ENCODE assay signal across 25 mouse cellular contexts in genomic region chr9:114831527-114831926, GRCm38 (mm10). TPM values are rescaled to one million over a fixed set of nuclear protein-coding genes. Genes with fewer than 3 reads are reported as not detected.
DNase-seq lines count a peak whose midpoint lies in the region; ATAC-seq and TF ChIP-seq lines count a peak whose summit lies in the region.
"Had no signal": no experiment of that assay in that cellular context is flagged by ENCODE, and none has a peak within 500 bp of the region (broad histone marks: within the 10 kb centered on the region; RNA-seq: fewer than 3 reads in every experiment).

No protein-coding gene starts in this region.

- peaks cover 27% of the 10 kb centered on the region for H3K79me2 ChIP-seq in liver, adult 2 months (ENCODE audit: control insufficient read depth, insufficient read depth, low read length)

- no peak overlapping the region for H3K4me2 ChIP-seq in kidney, embryonic 15.5 days
- H3K4me2 ChIP-seq in liver, embryonic 11.5 days = no peak overlapping the region
- H3K4me2 ChIP-seq in intestine, embryonic 16.5 days (ENCODE audit: low read depth, low read length) = no peak overlapping the region
- H3K4me2 ChIP-seq: embryonic facial prominence, embryonic 15.5 days; heart, embryonic 11.5 days; hindbrain, embryonic 12.5 days; hindbrain, embryonic 15.5 days had no signal

- H3K27ac ChIP-seq in kidney, embryonic 15.5 days = peak overlapping the region; percentile 19; the same call in 1 of the 2 replicates
- H3K27ac ChIP-seq in liver, adult 2 months (replicated peaks; ENCODE audit: insufficient read depth, low read depth, low read length) = 0 out of 2 replicates have a peak overlapping the region, but pooled peaks have one; percentile 11
- H3K27ac ChIP-seq in liver, embryonic 11.5 days (ENCODE audit: low read depth, low read length) = no peak overlapping the region
- H3K27ac ChIP-seq in intestine, embryonic 16.5 days (ENCODE audit: low read length) = peak overlapping the region; percentile 38
- H3K27ac ChIP-seq: embryonic facial prominence, embryonic 15.5 days; gastrocnemius, adult 2 months; hindbrain, embryonic 12.5 days; hindbrain, embryonic 15.5 days had no signal

- H3K4me1 ChIP-seq in kidney, embryonic 15.5 days = peaks cover 34% of the 10 kb centered on the region
- peaks cover 41% of the 10 kb centered on the region for H3K4me1 ChIP-seq in liver, adult 2 months (ENCODE audit: control insufficient read depth, insufficient read depth, low read length)
- H3K4me1 ChIP-seq in liver, embryonic 11.5 days (replicated peaks; ENCODE audit: control insufficient read depth, insufficient read depth, low read length) = no peaks in the 10 kb centered on the region; the same call in 1 of the 2 replicates
- peaks cover 17% of the 10 kb centered on the region for H3K4me1 ChIP-seq in intestine, embryonic 16.5 days (ENCODE audit: control insufficient read depth, insufficient read depth, low read length)
- H3K4me1 ChIP-seq: embryonic facial prominence, embryonic 15.5 days; hindbrain, embryonic 15.5 days had no signal

- no peak for TF ChIP-seq POLR2A in liver, adult 2 months (IDR thresholded peaks at IDR 0.05; ENCODE audit: extremely low read depth, insufficient read depth, low read length)

- no peak overlapping the region for H3K9ac ChIP-seq in kidney, embryonic 15.5 days
- H3K9ac ChIP-seq in liver, adult 2 months (ENCODE audit: low read depth, low read length) = no peak overlapping the region
- no peak overlapping the region for H3K9ac ChIP-seq in liver, embryonic 11.5 days (ENCODE audit: low read depth, low read length)
- H3K9ac ChIP-seq in intestine, embryonic 16.5 days (ENCODE audit: low read depth, low read length) = no peak overlapping the region
- H3K9ac ChIP-seq: embryonic facial prominence, embryonic 15.5 days; forebrain, postnatal 0 days; hindbrain, embryonic 12.5 days; hindbrain, embryonic 15.5 days had no signal

- 19% methylated on average over 6 of the region's 6 CpGs for WGBS in kidney, embryonic 15.5 days
- WGBS in liver, adult 2 months = 42% methylated on average over 6 of the region's 6 CpGs
- 57% methylated on average over 6 of the region's 6 CpGs for WGBS in liver, embryonic 11.5 days
- WGBS in intestine, embryonic 16.5 days = 30% methylated on average over 6 of the region's 6 CpGs

- no peak overlapping the region for H3K4me3 ChIP-seq in kidney, embryonic 15.5 days (replicated peaks)
- H3K4me3 ChIP-seq in liver, adult 2 months (ENCODE audit: insufficient read depth, low read depth, low read length) = no peak overlapping the region
- H3K4me3 ChIP-seq in liver, embryonic 11.5 days (ENCODE audit: low read depth, low read length) = no peak overlapping the region
- no peak overlapping the region for H3K4me3 ChIP-seq in intestine, embryonic 16.5 days (ENCODE audit: low read length)
- H3K4me3 ChIP-seq: embryonic facial prominence, embryonic 15.5 days; gastrocnemius, adult 2 months; hindbrain, embryonic 12.5 days; hindbrain, embryonic 15.5 days had no signal

- TF ChIP-seq CTCF in liver, adult 2 months (IDR thresholded peaks at IDR 0.05; ENCODE audit: low read depth, low read length) = no peak

- no peak for ATAC-seq in kidney, embryonic 15.5 days (replicated peaks; ENCODE audit: low FRiP score)
- no peak for ATAC-seq in liver, embryonic 11.5 days (replicated peaks; ENCODE audit: low FRiP score)
- ATAC-seq in intestine, embryonic 16.5 days = peak; percentile 71; the same call in 1 of the 2 replicates
- ATAC-seq: forebrain, embryonic 14.5 days; forebrain, postnatal 0 days had no signal

- H3K27me3 ChIP-seq in kidney, embryonic 15.5 days = no peaks in the 10 kb centered on the region
- H3K27me3 ChIP-seq in liver, adult 2 months (ENCODE audit: control insufficient read depth, insufficient read depth, low read length) = no peaks in the 10 kb centered on the region
- no peaks in the 10 kb centered on the region for H3K27me3 ChIP-seq in liver, embryonic 11.5 days (replicated peaks; ENCODE audit: control insufficient read depth, insufficient read depth, low read length)
- no peaks in the 10 kb centered on the region for H3K27me3 ChIP-seq in intestine, embryonic 16.5 days (replicated peaks; ENCODE audit: control insufficient read depth, insufficient read depth, low read length)
- H3K27me3 ChIP-seq: CH12.LX; embryonic facial prominence, embryonic 15.5 days; hindbrain, embryonic 12.5 days; hindbrain, embryonic 15.5 days had no signal

- no peaks in the 10 kb centered on the region for H3K36me3 ChIP-seq in kidney, embryonic 15.5 days
- no peaks in the 10 kb centered on the region; the same call in 1 of the 2 replicates for H3K36me3 ChIP-seq in liver, adult 2 months (ENCODE audit: control insufficient read depth, insufficient read depth, low read length)
- no peaks in the 10 kb centered on the region; the same call in 1 of the 2 replicates for H3K36me3 ChIP-seq in liver, embryonic 11.5 days (ENCODE audit: control insufficient read depth, insufficient read depth, low read length)
- no peaks in the 10 kb centered on the region for H3K36me3 ChIP-seq in intestine, embryonic 16.5 days (ENCODE audit: control insufficient read depth, insufficient read depth, low read length)
- H3K36me3 ChIP-seq: embryonic facial prominence, embryonic 15.5 days; G1E; hindbrain, embryonic 12.5 days; hindbrain, embryonic 15.5 days had no signal

- no peak for DNase-seq in kidney, adult 9 months
- DNase-seq in liver, adult 2 months (ENCODE audit: extremely low read depth, low read depth, low spot score) = no peak
- DNase-seq in liver, embryonic 11.5 days (ENCODE audit: low spot score) = no peak
- no peak for DNase-seq in left cerebral cortex, adult 11 months (ENCODE audit: low spot score)
- DNase-seq in right cerebral cortex, postnatal 10 days (ENCODE audit: low spot score in 2 of 2) = no peak
- DNase-seq: adrenal gland, adult 2 months; adrenal gland, postnatal 25 days; B cell, adult 2 months; cerebellum, adult 11-12 months; cerebellum, adult 8-10 months; cerebellum, postnatal 36 days; embryo, embryonic 11 days; forebrain, postnatal 0 days; gastrocnemius, adult 2 months; gastrocnemius, postnatal 14 days; heart, adult 11 months had no signal

- no peaks in the 10 kb centered on the region for H3K9me3 ChIP-seq in kidney, embryonic 15.5 days (replicated peaks)
- no peaks in the 10 kb centered on the region for H3K9me3 ChIP-seq in liver, embryonic 11.5 days (ENCODE audit: control insufficient read depth, low read length)
- no peaks in the 10 kb centered on the region for H3K9me3 ChIP-seq in intestine, embryonic 16.5 days (ENCODE audit: control insufficient read depth, low read length)
- H3K9me3 ChIP-seq: embryonic facial prominence, embryonic 15.5 days; hindbrain, embryonic 12.5 days; hindbrain, embryonic 15.5 days had no signal

RNA-seq across cellular contexts. Expression of gene Cmtm8, which starts 12.4 kb away (rescaled TPM):
- 38.8 and 41.4 TPM in 2 replicates for polyA plus RNA-seq in kidney, embryonic 15.5 days (2015; fragmentation: Nextera tagmentation; extraction: Ambion mirVana)
- 77.3 and 102 TPM in 2 replicates for total RNA-seq in liver, adult 2 months (2014; rRNA removed)
- 180 and 217 TPM in 2 replicates for polyA plus RNA-seq in liver, adult 2 months (2012; rRNA removed)
- polyA plus RNA-seq in liver, embryonic 11.5 days (2014; fragmentation: Nextera tagmentation; extraction: Ambion mirVana) = 21.2 and 24.8 TPM in 2 replicates
- 80.2 and 87.3 TPM in 2 replicates for polyA plus RNA-seq in intestine, embryonic 16.5 days (2015; fragmentation: Nextera tagmentation; extraction: Ambion mirVana)
- polyA plus RNA-seq: G1E had no signal

RNA-seq across cellular contexts. Expression of gene Cmtm7, which starts 49.9 kb away (rescaled TPM):
- polyA plus RNA-seq in kidney, embryonic 15.5 days (2015; fragmentation: Nextera tagmentation; extraction: Ambion mirVana) = 102 TPM in 2 replicates
- 5.3 and 6.2 TPM in 2 replicates for total RNA-seq in liver, adult 2 months (2014; rRNA removed)
- polyA plus RNA-seq in liver, adult 2 months (2012; rRNA removed) = 10.5 and 17.3 TPM in 2 replicates
- 93.7 and 99.4 TPM in 2 replicates for polyA plus RNA-seq in liver, embryonic 11.5 days (2014; fragmentation: Nextera tagmentation; extraction: Ambion mirVana)
- 82.5 and 86.6 TPM in 2 replicates for polyA plus RNA-seq in intestine, embryonic 16.5 days (2015; fragmentation: Nextera tagmentation; extraction: Ambion mirVana)
